Mouse (Mus musculus) heart, postnatal 4 days (tissue): ENCODE measurements at regions not wholly inside any gene's neighbourhood (a gene's known extent, or its start where the extent isn't known, plus 50 kb on each side); places are given as distances from the start of the nearest gene placed in this dataset.

Source experiments
- DNase-seq: peaks from one replicate; pipeline ENCODE4 v3.0.0; 2021

DNA sequence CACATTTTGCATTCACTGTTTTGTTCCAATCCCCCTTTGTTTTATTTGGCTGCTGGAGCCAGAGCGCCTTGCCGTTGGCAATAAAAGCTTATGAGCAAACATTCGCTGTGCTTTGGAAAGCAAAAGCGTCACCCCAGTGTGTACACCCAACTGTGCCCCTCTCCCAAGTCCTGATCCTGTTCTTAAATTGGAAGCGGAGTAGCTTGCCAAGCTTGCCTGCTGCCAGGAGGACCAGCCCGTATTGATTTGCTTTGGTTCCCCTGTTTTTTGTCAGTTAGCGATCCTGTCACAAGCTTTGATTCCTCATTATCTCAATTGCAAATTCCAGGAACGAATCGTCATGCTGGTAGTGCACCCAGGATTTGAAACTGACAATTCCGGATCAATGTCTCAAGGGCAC, 917.5 kb downstream of the Olfm4 start:
- DNase-seq, result no peak

- DNase-seq, result no peak
Measured at GRCm38 (mm10) chr14:80901759-80902163, 917.9 kb downstream of the Olfm4 start.

- no peak for DNase-seq
Measured at GRCm38 (mm10) chr14:80916031-80916430, 932.1 kb downstream of the Olfm4 start.

- no peak for DNase-seq
Measured at GRCm38 (mm10) chr14:80923732-80924131, 939.9 kb downstream of the Olfm4 start.

DNA sequence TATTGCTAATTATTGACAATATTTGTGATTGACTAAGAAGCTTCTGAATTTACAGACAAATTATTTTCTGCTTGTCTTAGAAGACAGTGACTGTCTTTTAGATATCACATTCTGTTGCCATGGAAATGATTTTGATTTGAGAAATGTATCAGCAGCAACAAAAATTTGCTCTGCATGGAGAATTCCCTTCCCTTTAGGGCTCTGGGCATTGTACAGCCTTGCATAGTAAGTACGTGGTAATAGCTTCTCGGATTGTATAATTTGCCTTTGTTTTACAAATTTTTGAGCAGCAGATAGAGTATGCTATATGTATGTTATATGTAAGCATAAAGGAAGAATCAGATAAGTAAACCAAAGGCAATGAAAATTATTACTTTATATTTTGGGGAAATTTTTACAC, 976.1 kb downstream of the Olfm4 start:
- DNase-seq, result no peak

DNA sequence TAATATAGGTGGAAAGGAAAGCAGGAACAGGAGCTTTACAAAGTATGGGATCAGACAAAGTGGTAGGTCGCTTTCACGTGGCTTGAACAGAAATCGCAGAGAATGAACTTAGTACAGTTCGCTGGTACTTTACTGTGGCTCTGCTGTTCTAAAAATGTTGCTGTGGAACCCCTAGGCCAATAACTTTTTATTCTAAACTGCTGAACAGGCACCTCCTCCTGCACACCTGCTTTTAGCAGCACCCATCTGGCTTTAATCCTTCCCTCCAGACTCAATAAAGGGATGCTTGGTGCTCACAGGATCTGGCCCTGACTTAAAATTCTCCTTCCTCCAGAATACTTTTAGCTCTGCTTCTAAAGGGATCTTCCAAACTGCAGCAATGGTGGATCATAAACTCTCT, 991.9 kb downstream of the Olfm4 start:
- DNase-seq, result no peak

- DNase-seq, result no peak
Measured at GRCm38 (mm10) chr14:80976662-80977061, 992.8 kb downstream of the Olfm4 start.

GRCm38 (mm10) chr14:80979475-80979874, 995.6 kb downstream of the Olfm4 start:
- DNase-seq, result peak; percentile 5

GRCm38 (mm10) chr14:80990192-80990591, 1006.3 kb downstream of the Olfm4 start:
- no peak for DNase-seq

GRCm38 (mm10) chr14:80990679-80991286, 1006.9 kb downstream of the Olfm4 start:
- DNase-seq, result no peak

- no peak for DNase-seq
Measured at GRCm38 (mm10) chr14:80999030-80999429, 1015.1 kb downstream of the Olfm4 start.

GRCm38 (mm10) chr14:81013208-81013607, 1029.3 kb downstream of the Olfm4 start:
- no peak for DNase-seq

- DNase-seq, result no peak
Measured at GRCm38 (mm10) chr14:81031475-81031874, 1047.6 kb downstream of the Olfm4 start.

- no peak for DNase-seq
Measured at GRCm38 (mm10) chr14:81037635-81038034, 1053.8 kb downstream of the Olfm4 start.

- no peak for DNase-seq
Measured at GRCm38 (mm10) chr14:81038045-81038444, 1054.2 kb downstream of the Olfm4 start.
